Mouse (Mus musculus) embryonic fibroblast, embryonic 13.5 days (primary cell): ENCODE results near the gene Tmem160. TPM values are rescaled to one million over a fixed set of nuclear protein-coding genes. Genes with fewer than 3 reads are reported as not detected.

ENCODE experiments used
- H3K27ac ChIP-seq: 2 replicates; pipeline ENCODE4 v1.5.1; 2012; ENCODE audit warnings: low read length, control low read depth, inconsistent platforms; ENCODE audit not compliant: insufficient read depth
- H3K4me1 ChIP-seq: 2 replicates; pipeline ENCODE4 v1.6.1; 2011; ENCODE audit warnings: low read length; ENCODE audit not compliant: control insufficient read depth, insufficient read depth
- H3K4me3 ChIP-seq: 2 replicates; pipeline ENCODE4 v1.5.1; 2011; ENCODE audit warnings: mild to moderate bottlenecking, control low read depth, low read length; ENCODE audit not compliant: insufficient read depth
- CTCF ChIP-seq: IDR thresholded peaks from 2 replicates; pipeline ENCODE4 v1.5.1; 2011; ENCODE audit warnings: mild to moderate bottlenecking, control low read depth, low read length, moderate library complexity, borderline replicate concordance; ENCODE audit not compliant: insufficient read depth
- POLR2A ChIP-seq: IDR thresholded peaks from 2 replicates; pipeline ENCODE4 v1.6.1; 2011; ENCODE audit warnings: low read depth, mild to moderate bottlenecking, control low read depth, low read length, moderate library complexity
- polyA plus RNA-seq: library from polyadenylated mRNA; stranded (reverse); fragments of >200 nt; gene quantifications from 2 replicates; pipeline ENCODE4 v1.2.4, GENCODE M21; 2011; ENCODE audit warnings: low read depth; ENCODE audit not compliant: missing spikeins, insufficient read length

Gene Tmem160
- polyA plus RNA-seq, 1 experiment = 19.0 TPM

- no peak for TF ChIP-seq CTCF
- TF ChIP-seq POLR2A = no peak
- no peak overlapping the region for H3K4me3 ChIP-seq
- H3K4me1 ChIP-seq = no peaks in the 10 kb centered on the region
- no peak overlapping the region for H3K27ac ChIP-seq
Observed at GRCm38 (mm10) chr7:16435088-16435487, 17.5 kb upstream of the Tmem160 start.

- TF ChIP-seq CTCF (no peak), POLR2A (no peak)
- H3K27ac ChIP-seq = no peak overlapping the region
- no peak overlapping the region for H3K4me3 ChIP-seq
- H3K4me1 ChIP-seq = no peaks in the 10 kb centered on the region
Observed at GRCm38 (mm10) chr7:16441241-16441640, 11.3 kb upstream of the Tmem160 start.

GRCm38 (mm10) chr7:16451656-16452055 is 923 bp upstream of the Tmem160 start:
- no peak overlapping the region for H3K27ac ChIP-seq
- no peak for TF ChIP-seq CTCF
- no peak for TF ChIP-seq POLR2A
- peaks cover 2% of the 10 kb centered on the region; the same call in 1 of the 2 replicates for H3K4me1 ChIP-seq
- H3K4me3 ChIP-seq = no peak overlapping the region

GRCm38 (mm10) chr7:16453118-16453711 is 636 bp downstream of the Tmem160 start:
- Histone ChIP-seq H3K4me1 (peaks cover 2% of the 10 kb centered on the region; the same call in 1 of the 2 replicates), H3K4me3 (peak overlapping the region; percentile 80), H3K27ac (no peak overlapping the region)
- TF ChIP-seq POLR2A = peak; percentile 50; the same call in 1 of the 2 replicates
- TF ChIP-seq CTCF = no peak

- H3K27ac ChIP-seq = no peak overlapping the region
- H3K4me1 ChIP-seq = peaks cover 2% of the 10 kb centered on the region; the same call in 1 of the 2 replicates
- TF ChIP-seq CTCF (no peak), POLR2A (no peak)
- no peak overlapping the region for H3K4me3 ChIP-seq
Observed at GRCm38 (mm10) chr7:16455016-16455415, 2.4 kb downstream of the Tmem160 start.

GRCm38 (mm10) chr7:16456289-16456688 is 3.7 kb downstream of the Tmem160 start:
- H3K4me3 ChIP-seq = no peak overlapping the region
- TF ChIP-seq CTCF (no peak), POLR2A (no peak)
- no peak overlapping the region for H3K27ac ChIP-seq
- H3K4me1 ChIP-seq = peaks cover 2% of the 10 kb centered on the region; the same call in 1 of the 2 replicates

- Histone ChIP-seq H3K4me3 (no peak overlapping the region), H3K4me1 (no peaks in the 10 kb centered on the region), H3K27ac (no peak overlapping the region)
- TF ChIP-seq POLR2A (no peak), CTCF (no peak)
Observed at GRCm38 (mm10) chr7:16460566-16460965, 8.0 kb downstream of the Tmem160 start.

GRCm38 (mm10) chr7:16461151-16461550 is 8.6 kb downstream of the Tmem160 start:
- no peaks in the 10 kb centered on the region for H3K4me1 ChIP-seq
- H3K4me3 ChIP-seq = no peak overlapping the region
- TF ChIP-seq POLR2A (no peak), CTCF (no peak)
- H3K27ac ChIP-seq = no peak overlapping the region

DNA sequence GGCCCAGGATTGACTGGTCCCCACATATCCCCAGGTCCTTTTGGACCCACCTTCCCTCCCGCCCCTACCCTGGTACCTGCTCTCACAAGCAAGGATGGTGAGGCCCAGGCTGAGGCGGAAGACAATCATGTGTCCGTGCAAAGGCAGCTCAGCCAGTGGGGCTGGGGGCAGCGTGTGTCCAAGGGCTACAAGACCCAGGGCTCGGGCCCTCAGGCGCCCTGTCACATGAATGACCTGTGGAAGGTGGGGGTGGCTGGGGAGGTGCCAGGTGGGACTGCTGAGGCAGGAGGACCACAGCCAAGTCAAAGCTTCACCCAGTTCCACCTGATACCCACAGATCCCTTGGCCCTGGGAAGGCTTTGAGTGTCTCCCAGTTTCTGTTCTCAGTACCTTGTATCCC is 9.1 kb downstream of the Tmem160 start:
- TF ChIP-seq CTCF = no peak
- TF ChIP-seq POLR2A = no peak
- Histone ChIP-seq H3K27ac (no peak overlapping the region), H3K4me1 (no peaks in the 10 kb centered on the region), H3K4me3 (no peak overlapping the region)

DNA sequence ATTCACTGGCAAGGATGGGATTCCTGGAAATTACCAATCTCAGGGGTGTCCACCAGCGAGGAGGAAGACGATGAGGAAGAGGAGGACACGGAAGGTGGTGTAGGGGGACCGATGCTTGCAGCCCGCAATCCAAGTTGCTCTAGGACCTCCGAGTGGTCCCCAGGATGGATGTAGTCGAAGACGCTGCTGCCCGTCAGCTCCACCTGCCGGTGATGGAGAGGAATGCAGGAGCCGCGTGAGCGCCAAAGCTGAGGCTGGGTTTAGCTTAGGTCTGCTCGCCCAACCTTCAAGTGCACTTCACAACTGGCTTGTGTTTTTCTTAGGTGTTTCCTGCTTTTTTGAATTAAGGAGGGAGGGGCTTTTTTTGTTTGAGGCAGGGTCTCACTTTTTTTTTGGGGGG is 10.6 kb downstream of the Tmem160 start:
- H3K4me3 ChIP-seq = no peak overlapping the region
- H3K27ac ChIP-seq = no peak overlapping the region
- no peaks in the 10 kb centered on the region for H3K4me1 ChIP-seq
- TF ChIP-seq CTCF = peak; percentile 91
- no peak for TF ChIP-seq POLR2A
